Mouse (Mus musculus) adrenal gland, postnatal 0 days (tissue): ENCODE measurements around the gene Mcoln3. TPM values are rescaled to one million over a fixed set of nuclear protein-coding genes. Genes with fewer than 3 reads are reported as not detected.

Experiments
- polyA plus RNA-seq: library from polyadenylated mRNA; unstranded; fragments of >200 nt; fragmentation: Nextera tagmentation; extraction: Ambion mirVana; gene quantifications from 2 replicates; pipeline ENCODE4 v1.2.1, GENCODE M21; 2015

Mcoln3 gene
- 0.28 and 1.4 TPM in 2 replicates for polyA plus RNA-seq

GRCm38 (mm10) chr3:146117258-146117996 lies at the start of gene Mcoln3:
Mcoln3 (plus strand) TSS chr3:146117450.

GRCm38 (mm10) chr3:146107921-146108571 lies 9.2 kb upstream of the Mcoln3 start, which contains the start of gene Wdr63:
Wdr63 (minus strand) TSS chr3:146108130.

GRCm38 (mm10) chr3:146149156-146150057 lies 32.2 kb downstream of the Mcoln3 start, which contains the start of gene Mcoln2:
Mcoln2 (plus strand) TSS chr3:146149833.

Other genes with a start within 250 kb of the Mcoln3 start
- 41.7 and 44.0 TPM in 2 replicates for gene Bcl10, start 194.6 kb upstream of the Mcoln3 start, polyA plus RNA-seq
- gene 2410004B18Rik, start 179.4 kb upstream of the Mcoln3 start, polyA plus RNA-seq = 52.3 and 56.3 TPM in 2 replicates
- 1.1 TPM in 2 replicates for gene Syde2, start 129.6 kb upstream of the Mcoln3 start, polyA plus RNA-seq
- 0.46 and 0.61 TPM in 2 replicates for gene Wdr63, start 9.3 kb upstream of the Mcoln3 start, polyA plus RNA-seq
- 0.46 and 0.88 TPM in 2 replicates for gene Mcoln2, start 32.4 kb downstream of the Mcoln3 start, polyA plus RNA-seq
- 0.97 and 1.4 TPM in 2 replicates for gene Lpar3, start 103.5 kb downstream of the Mcoln3 start, polyA plus RNA-seq